Mouse (Mus musculus) adrenal gland, adult 2 months (tissue): Measurements from ENCODE around the gene Naa25. TPM values are rescaled to one million over a fixed set of nuclear protein-coding genes. Genes with fewer than 3 reads are reported as not detected.

Experiments
- DNase-seq: peaks from one replicate; pipeline ENCODE4 v3.0.0; 2021
- polyA plus RNA-seq: library from polyadenylated mRNA; depleted of rRNA; stranded (reverse); fragments of >200 nt; gene quantifications from 2 replicates; pipeline ENCODE4 v1.2.3, GENCODE M21; 2012; rRNA removed
- total RNA-seq, 2 experiments: library from RNA; stranded (reverse); gene quantifications; 2 replicates each; pipeline ENCODE4 v1.2.3; 2021

Naa25 gene
- total and polyA plus RNA-seq, 3 experiments: 9.6 to 40.8 (median 33.9) TPM

GRCm38 (mm10) chr5:121452026-121452869 is 54.5 kb downstream of the Naa25 start, which contains the start of gene Erp29:
TSS of gene Erp29 (minus strand) at chr5:121452506.
- DNase-seq: peak; percentile 100

DNA sequence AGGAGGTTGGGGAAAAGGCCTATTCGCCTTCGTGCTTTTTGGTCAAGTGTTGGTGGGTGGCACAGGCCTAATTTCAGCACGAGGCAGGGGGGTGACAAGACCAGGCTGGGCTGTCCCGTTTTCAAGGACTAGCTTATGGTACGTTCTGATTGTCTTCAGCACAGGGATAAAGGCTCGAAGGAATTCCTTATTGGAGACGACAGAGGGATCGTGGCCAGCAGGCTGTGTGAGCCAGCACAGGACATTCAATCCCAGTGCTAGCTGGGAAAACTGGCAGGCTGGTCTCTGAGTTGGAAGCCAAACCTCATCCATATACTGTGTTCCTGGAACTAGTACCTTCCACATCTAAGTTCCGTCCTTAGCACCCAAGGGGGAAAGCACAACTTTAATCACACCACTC is 55.2 kb downstream of the Naa25 start:
- DNase-seq: no peak

DNA sequence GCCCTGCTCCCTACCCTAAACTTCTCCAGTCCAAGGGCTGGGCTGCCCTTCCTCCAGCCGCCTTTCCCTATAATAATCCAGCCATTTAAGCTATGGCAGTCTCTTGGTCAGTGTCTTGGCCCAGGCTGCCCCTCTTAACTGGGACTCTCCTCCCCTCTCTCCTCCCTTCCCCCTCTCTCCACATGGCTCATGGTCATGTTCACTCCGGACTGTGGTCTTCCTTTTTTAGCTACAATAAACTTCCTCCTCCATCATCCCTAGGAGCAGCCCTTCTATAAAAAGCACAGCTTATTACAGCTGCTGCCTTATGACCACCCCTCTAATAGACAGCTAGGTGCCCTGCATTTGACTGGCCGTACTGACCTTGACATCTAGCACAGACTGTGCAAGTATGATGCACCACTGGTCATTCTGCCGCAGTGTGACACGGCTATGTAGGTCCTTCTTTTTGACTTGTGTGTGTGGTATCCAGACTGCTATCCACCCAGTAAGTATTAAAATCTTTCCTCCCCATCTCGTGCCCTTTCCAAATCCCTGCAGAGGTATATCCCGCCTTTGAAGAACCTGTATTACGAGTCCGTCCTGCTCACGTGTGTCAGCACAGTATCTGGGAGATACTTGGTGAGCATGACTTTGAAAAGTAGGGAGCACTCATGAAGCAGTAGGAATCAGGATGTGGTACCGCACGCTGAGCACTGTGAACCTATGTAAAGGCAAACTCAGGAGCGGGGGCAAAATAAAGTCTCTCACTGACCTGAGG is 56.2 kb downstream of the Naa25 start:
- DNase-seq: peak; percentile 42

DNA sequence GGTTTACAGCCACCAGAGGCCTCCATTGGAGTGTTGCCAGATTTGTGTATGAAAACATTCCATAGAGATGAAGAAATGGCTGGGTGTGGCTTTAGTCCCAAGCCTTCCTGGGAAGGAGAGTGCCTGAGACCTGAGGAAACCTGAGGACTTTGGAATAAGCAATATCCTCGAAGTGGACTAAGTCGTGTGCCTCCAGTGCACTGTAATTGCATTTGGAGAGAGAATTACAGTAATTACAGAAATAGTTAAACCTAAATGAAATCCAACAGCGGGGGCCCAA is 56.7 kb downstream of the Naa25 start:
- no peak for DNase-seq

DNA sequence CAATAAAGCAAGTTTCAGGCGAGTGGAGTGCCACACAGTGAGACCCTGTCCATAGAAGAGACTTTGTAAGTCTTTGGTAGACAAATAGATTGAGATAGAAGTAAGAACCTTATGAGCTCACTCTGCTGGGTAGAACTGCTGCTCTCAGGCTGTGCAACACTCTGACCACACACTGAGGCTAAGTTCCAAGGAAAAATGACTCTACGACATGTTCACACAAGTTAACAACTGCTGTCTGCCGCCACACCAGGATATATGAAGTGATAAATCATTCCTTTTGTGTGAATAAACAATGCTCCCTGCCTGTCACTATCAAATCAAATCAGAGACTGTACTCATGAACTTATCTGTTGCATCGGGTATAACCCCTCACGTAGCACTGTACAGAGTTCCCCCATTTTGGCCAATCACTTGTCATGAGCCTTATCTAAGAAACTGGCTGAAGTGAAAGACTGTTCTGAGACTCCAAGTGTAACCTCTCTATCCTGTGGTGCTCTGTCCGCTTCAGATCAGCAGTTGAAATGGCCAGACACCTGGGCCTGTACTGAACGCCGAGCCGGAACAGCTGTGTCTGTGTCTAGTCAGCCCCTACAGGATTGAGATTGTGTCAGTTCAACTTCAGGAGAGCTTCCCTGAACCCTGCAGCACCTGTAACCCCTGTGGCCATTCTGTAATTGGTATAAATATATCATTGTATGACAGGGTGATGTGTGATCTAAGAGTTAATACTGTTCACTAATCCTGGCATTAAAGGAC is 58.0 kb downstream of the Naa25 start:
- no peak for DNase-seq

- no peak for DNase-seq
Observed at GRCm38 (mm10) chr5:121461339-121462170, 63.8 kb downstream of the Naa25 start.

- no peak for DNase-seq
Observed at GRCm38 (mm10) chr5:121462171-121462502, 64.4 kb downstream of the Naa25 start.

GRCm38 (mm10) chr5:121462967-121463366 is 65.2 kb downstream of the Naa25 start:
- no peak for DNase-seq

DNA sequence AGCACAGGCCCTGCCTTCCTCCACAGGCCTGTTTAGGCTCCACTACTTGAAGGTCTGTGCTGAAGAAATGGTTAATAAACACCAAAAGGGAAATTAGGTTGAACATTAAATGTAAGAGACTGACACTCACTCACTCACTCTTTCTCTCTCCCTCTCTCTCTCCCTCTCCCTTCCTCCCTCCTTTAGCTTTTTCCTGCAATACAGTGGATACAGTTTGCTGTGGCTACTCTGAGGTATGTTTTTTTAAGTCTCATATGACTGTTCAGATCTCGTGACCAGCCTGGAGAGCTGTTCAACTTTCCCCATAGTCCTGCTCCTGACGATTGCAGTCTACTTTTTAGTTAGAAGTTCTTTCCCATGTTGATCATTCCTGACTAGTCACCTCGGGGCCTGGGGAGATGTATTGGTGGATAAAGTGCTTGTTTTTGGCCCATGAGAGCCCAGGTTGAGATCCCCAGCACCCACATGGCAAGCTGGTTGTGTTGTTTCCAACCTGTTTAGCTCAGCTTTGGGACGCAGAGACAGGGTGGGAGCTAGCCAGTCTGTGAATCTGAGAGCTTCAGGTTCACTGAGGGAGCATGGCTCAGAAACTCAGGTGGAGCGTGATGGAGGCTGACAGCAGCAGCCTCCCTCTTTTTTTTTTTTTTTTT is 66.0 kb downstream of the Naa25 start:
- DNase-seq: no peak

DNA sequence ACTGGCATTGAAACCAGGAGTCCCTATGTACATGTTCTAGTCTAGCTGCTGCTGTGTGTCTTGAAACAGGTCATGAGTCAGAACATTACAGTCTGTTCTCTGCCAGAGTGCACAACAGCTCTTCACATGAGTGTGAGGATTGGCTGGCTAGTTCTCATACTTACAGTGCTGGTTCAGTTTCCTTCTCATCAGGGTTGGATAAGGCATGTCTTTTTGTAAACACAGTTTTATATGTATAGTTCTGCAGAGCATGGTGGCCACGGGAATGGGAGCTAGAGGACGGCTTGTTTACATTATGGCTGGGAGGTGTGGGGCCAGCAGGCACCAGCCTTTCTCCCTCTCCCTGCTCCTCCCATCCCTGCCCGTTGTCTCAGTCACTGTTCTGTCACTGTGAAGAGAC is 71.8 kb downstream of the Naa25 start:
- DNase-seq: no peak

DNA sequence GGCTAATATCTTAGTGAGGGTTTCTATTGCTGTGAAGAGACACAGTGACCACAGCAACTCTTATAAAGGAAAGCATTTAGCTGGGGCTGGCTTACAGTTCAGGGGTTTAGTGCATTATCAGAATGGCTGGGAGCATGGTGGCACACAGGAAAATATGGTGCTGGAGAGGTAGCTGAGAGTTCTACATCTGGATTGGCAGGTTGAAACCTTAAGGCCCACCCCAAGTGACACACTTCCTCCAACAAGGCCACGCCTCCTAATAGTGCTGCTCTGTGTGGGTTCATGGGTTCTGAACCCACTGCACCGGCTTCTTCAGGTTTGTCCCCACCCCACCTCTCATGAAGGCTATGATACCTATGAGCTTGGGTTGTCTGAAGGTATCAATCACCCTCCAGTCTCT is 74.7 kb downstream of the Naa25 start:
- no peak for DNase-seq

- DNase-seq: no peak
Observed at GRCm38 (mm10) chr5:121474610-121475009, 76.9 kb downstream of the Naa25 start.

DNA sequence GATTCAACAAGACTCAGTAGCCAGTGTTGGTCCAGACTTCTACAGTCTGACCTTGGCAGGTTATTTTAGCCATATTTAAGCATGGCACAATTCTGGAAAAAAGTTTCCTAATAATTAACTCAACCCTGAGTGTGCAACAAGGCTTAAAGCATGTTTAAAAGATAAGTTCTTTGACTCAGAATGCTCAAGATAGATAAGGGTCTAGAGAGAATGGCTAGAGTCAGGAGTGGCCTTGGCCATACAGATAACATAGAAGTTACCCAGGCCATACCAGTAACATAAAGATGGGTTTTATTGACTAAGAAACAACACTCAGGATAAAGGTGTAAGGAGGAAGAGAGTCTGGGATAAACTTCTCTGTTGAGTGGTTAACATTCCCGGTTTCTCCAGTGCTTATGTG is 78.3 kb downstream of the Naa25 start:
- DNase-seq: no peak

DNA sequence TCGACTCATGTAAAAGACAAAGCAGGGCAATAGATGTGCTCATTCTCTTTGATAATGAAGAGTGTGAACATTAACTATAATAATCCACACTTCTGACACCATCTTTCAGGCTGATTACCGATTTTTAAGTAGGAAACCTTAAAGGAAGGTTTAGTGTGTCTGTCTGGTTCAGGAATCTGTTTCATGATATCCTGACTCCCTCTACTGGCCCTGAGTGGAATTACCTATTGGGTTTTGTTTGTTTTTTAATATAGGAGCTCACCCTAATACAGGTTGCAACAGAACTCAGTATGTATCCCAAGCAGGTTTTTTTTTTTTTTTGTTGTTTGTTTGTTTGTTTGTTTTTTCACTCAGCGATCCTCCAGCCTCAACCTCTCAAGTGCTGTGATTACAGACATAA is 79.9 kb downstream of the Naa25 start:
- DNase-seq: peak; percentile 22

DNA sequence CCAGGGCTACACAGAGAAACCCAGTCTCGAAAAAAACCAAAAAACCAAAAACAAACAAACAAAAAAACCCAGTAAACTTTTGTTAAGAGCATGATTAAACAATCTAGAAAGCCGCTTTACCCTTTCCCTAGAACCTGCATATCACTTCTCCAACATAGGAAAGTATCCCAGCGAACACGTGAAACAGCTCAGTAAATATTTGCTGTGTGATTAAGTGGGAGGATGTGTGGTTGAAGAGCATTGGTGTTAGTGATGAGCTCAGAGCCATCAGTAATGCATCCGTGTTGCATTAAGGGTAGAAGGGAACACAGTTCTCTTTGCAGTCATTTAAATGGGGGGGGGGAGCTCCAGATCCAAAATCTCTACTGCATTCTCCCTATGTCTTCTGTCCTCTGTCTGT is 87.1 kb downstream of the Naa25 start:
- DNase-seq: no peak

- no peak for DNase-seq
Observed at GRCm38 (mm10) chr5:121493305-121493704, 95.6 kb downstream of the Naa25 start.

Other genes starting within 250 kb of the Naa25 start
- gene Ptpn11, start 206.5 kb upstream of the Naa25 start, total RNA-seq: 100 to 1,000 TPM in 1 of 2 experiments, 10 to 100 TPM in 1; 97.6 to 121 TPM
- gene Ptpn11, start 206.5 kb upstream of the Naa25 start, polyA plus RNA-seq: 24.4 and 26.2 TPM in 2 replicates
- gene Rpl6, start 193.5 kb upstream of the Naa25 start, total RNA-seq: 1,000 to 10,000 TPM; 1,030 to 1,071 TPM
- gene Rpl6, start 193.5 kb upstream of the Naa25 start, polyA plus RNA-seq: 157 and 194 TPM in 2 replicates
- gene Hectd4, start 177.7 kb upstream of the Naa25 start, total RNA-seq: 10 to 100 TPM; 14.5 to 22.7 TPM
- gene Hectd4, start 177.7 kb upstream of the Naa25 start, polyA plus RNA-seq: 14.3 and 16.1 TPM in 2 replicates
- gene Trafd1, start 12.3 kb upstream of the Naa25 start, total RNA-seq: 10 to 100 TPM; 28.7 to 44.5 TPM
- 34.7 and 36.8 TPM in 2 replicates for gene Trafd1, start 12.3 kb upstream of the Naa25 start, polyA plus RNA-seq
- gene Tmem116, start 54.0 kb downstream of the Naa25 start, total RNA-seq: 1 to 10 TPM; 2.6 to 4.8 TPM
- gene Tmem116, start 54.0 kb downstream of the Naa25 start, polyA plus RNA-seq: 3.3 and 8.1 TPM in 2 replicates
- gene Erp29, start 54.6 kb downstream of the Naa25 start, total RNA-seq: 100 to 1,000 TPM in 1 of 2 experiments, 10 to 100 TPM in 1; 85.4 to 113 TPM
- 36.8 and 41.9 TPM in 2 replicates for gene Erp29, start 54.6 kb downstream of the Naa25 start, polyA plus RNA-seq
- gene Adam1b, start 105.5 kb downstream of the Naa25 start, total RNA-seq: not detected
- not detected in 2 replicates for gene Adam1b, start 105.5 kb downstream of the Naa25 start, polyA plus RNA-seq
- 1 to 10 TPM; 3.5 to 4.2 TPM for gene Adam1a, start 147.5 kb downstream of the Naa25 start, total RNA-seq
- 4.6 TPM in 2 replicates for gene Adam1a, start 147.5 kb downstream of the Naa25 start, polyA plus RNA-seq
- not detected for gene Gm42878, start 147.5 kb downstream of the Naa25 start, total RNA-seq
- gene Gm42878, start 147.5 kb downstream of the Naa25 start, polyA plus RNA-seq: not detected in 2 replicates
- gene Mapkapk5, start 148.0 kb downstream of the Naa25 start, total RNA-seq: 10 to 100 TPM; 63.5 to 96.5 TPM
- gene Mapkapk5, start 148.0 kb downstream of the Naa25 start, polyA plus RNA-seq: 18.9 and 20.1 TPM in 2 replicates
- 1,000 to 10,000 TPM; 1,066 to 2,347 TPM for gene Aldh2, start 195.9 kb downstream of the Naa25 start, total RNA-seq
- gene Aldh2, start 195.9 kb downstream of the Naa25 start, polyA plus RNA-seq: 3,430 and 6,143 TPM in 2 replicates
- gene Acad12, start 221.0 kb downstream of the Naa25 start, total RNA-seq: 10 to 100 TPM; 19.4 to 23.5 TPM
- 14.1 and 14.5 TPM in 2 replicates for gene Acad12, start 221.0 kb downstream of the Naa25 start, polyA plus RNA-seq